Mouse (Mus musculus) left cerebral cortex, adult 18-20 months (tissue): ENCODE data around the gene Slc16a10. TPM values are rescaled to one million over a fixed set of nuclear protein-coding genes. Genes with fewer than 3 reads are reported as not detected.
A peak's percentile ranks its signal among the peaks of the same experiment; 100 is the strongest.

Source experiments
- DNase-seq, 2 experiments: peaks; one replicate each; pipeline ENCODE4 v3.0.0; 2021 to 2022; ENCODE audit warnings: low spot score in 2 of 2, mixed read lengths in 1 of 2
- total RNA-seq, 2 experiments: library from RNA; stranded (reverse); gene quantifications; 2 replicates each; pipeline ENCODE4 v1.2.3; 2021

The Slc16a10 gene
- total RNA-seq, 2 experiments from 2014 or later = 3.2 to 4.1 TPM

GRCm38 (mm10) chr10:40151852-40152549 lies 9.9 kb upstream of the Slc16a10 start:
- DNase-seq = no peak

GRCm38 (mm10) chr10:40149584-40150145 lies 7.6 kb upstream of the Slc16a10 start:
- no peak for DNase-seq

- no peak for DNase-seq
Measured at GRCm38 (mm10) chr10:40147325-40148059, 5.4 kb upstream of the Slc16a10 start.

GRCm38 (mm10) chr10:40146451-40146850 lies 4.4 kb upstream of the Slc16a10 start:
- DNase-seq = no peak

- no peak for DNase-seq
Measured at GRCm38 (mm10) chr10:40144815-40145214, 2.8 kb upstream of the Slc16a10 start.

- peak in 1 of 2 experiments; percentile 14 for DNase-seq
Measured at GRCm38 (mm10) chr10:40141016-40141851, 824 bp downstream of the Slc16a10 start.

GRCm38 (mm10) chr10:40139646-40140045 lies 2.4 kb downstream of the Slc16a10 start:
- no peak for DNase-seq

- no peak for DNase-seq
Measured at GRCm38 (mm10) chr10:40135807-40136778, 6.0 kb downstream of the Slc16a10 start.

GRCm38 (mm10) chr10:40134906-40135305 lies 7.2 kb downstream of the Slc16a10 start:
- no peak for DNase-seq

- no peak for DNase-seq
Measured at GRCm38 (mm10) chr10:40133636-40134035, 8.4 kb downstream of the Slc16a10 start.

- no peak for DNase-seq
Measured at GRCm38 (mm10) chr10:40131690-40132418, 10.2 kb downstream of the Slc16a10 start.

- DNase-seq = no peak
Measured at GRCm38 (mm10) chr10:40130126-40130525, 11.9 kb downstream of the Slc16a10 start.

- DNase-seq = no peak
Measured at GRCm38 (mm10) chr10:40129134-40129533, 12.9 kb downstream of the Slc16a10 start.

GRCm38 (mm10) chr10:40128497-40128896 lies 13.6 kb downstream of the Slc16a10 start:
- peak; percentile 33 to 49 for DNase-seq

- no peak for DNase-seq
Measured at GRCm38 (mm10) chr10:40125200-40125599, 16.9 kb downstream of the Slc16a10 start.

- DNase-seq = no peak
Measured at GRCm38 (mm10) chr10:40124570-40124969, 17.5 kb downstream of the Slc16a10 start.

GRCm38 (mm10) chr10:40124096-40124495 lies 18.0 kb downstream of the Slc16a10 start:
- DNase-seq = no peak

GRCm38 (mm10) chr10:40119466-40119865 lies 22.6 kb downstream of the Slc16a10 start:
- DNase-seq = no peak

- DNase-seq = no peak
Measured at GRCm38 (mm10) chr10:40118743-40119387, 23.2 kb downstream of the Slc16a10 start.
